Mouse (Mus musculus): Measurements from ENCODE around the gene Trf. TPM values are rescaled to one million over a fixed set of nuclear protein-coding genes. Genes with fewer than 3 reads are reported as not detected.
A peak's percentile ranks its signal among the peaks of the same experiment; 100 is the strongest.

Gene Trf
- polyA plus RNA-seq, 2 experiments, result 2,444 to 4,971 TPM

DNA sequence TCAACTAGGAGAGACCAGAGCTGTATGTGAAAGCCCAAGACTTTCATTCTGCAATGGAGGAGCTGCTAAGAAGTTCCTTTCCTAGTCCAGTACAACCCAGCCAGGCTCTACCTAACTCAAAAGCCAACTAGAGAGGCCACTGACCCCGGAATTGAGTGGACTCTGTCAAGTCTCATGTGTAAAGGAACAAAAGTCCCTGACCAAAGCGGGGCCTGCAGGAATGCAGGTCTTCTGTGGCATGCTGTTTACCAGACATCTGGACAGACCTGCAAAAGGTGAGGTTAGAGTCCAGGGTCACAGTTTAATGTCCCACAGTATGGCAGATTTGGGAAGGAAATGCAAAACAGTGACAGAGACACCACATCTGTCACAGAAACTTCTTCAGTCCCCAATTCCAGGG is 11.0 kb upstream of the Trf start:
- H3K4me3 ChIP-seq (ENCODE audit: insufficient read depth in 1 of 2, low read depth in 2 of 2, low read length in 2 of 2), result no peak overlapping the region
- no peak overlapping the region for H3K27ac ChIP-seq
- no peak for DNase-seq (ENCODE audit: low read depth in 3 of 3, low spot score in 3 of 3)
- WGBS (ENCODE audit: insufficient replicate concordance), result 45% methylated on average over 2 of the region's 2 CpGs
- peaks cover 0 to 16% of the 10 kb centered on the region in 2 experiments; a peak in 2 of 4 replicates for H3K4me1 ChIP-seq (replicated peaks; ENCODE audit: control insufficient read depth in 2 of 2, insufficient read depth in 2 of 2, low read length in 1 of 2)
- H3K27me3 ChIP-seq (ENCODE audit: control insufficient read depth, insufficient read depth, low read length), result no peaks in the 10 kb centered on the region
- H3K9ac ChIP-seq (replicated peaks), result no peak overlapping the region
- ATAC-seq (ENCODE audit: insufficient read depth), result peak; percentile 34; the same call in 1 of the 2 replicates
- H3K9me3 ChIP-seq (ENCODE audit: control insufficient read depth, low read length), result no peaks in the 10 kb centered on the region
- no peaks in the 10 kb centered on the region for H3K36me3 ChIP-seq (replicated peaks; ENCODE audit: control insufficient read depth, insufficient read depth, low read depth)
- H3K4me2 ChIP-seq (ENCODE audit: low read depth), result no peak overlapping the region
- no peak for TF ChIP-seq CTCF (IDR thresholded peaks at IDR 0.05; ENCODE audit: low read depth)
- TF ChIP-seq EP300 (IDR thresholded peaks at IDR 0.05; ENCODE audit: low read depth), result no peak

GRCm38 (mm10) chr9:103239471-103239870 is 9.2 kb upstream of the Trf start:
- Histone ChIP-seq H3K9me3 (ENCODE audit: control insufficient read depth, low read length) (no peaks in the 10 kb centered on the region), H3K9ac (replicated peaks) (no peak overlapping the region), H3K4me1 (replicated peaks; ENCODE audit: control insufficient read depth in 2 of 2, insufficient read depth in 2 of 2, low read length in 1 of 2) (peaks cover 0 to 18% of the 10 kb centered on the region in 2 experiments; a peak in 2 of 4 replicates), H3K27ac (no peak overlapping the region), H3K27me3 (ENCODE audit: control insufficient read depth, insufficient read depth, low read length) (no peaks in the 10 kb centered on the region), H3K4me2 (ENCODE audit: low read depth) (no peak overlapping the region), H3K36me3 (replicated peaks; ENCODE audit: control insufficient read depth, insufficient read depth, low read depth) (no peaks in the 10 kb centered on the region), H3K4me3 (ENCODE audit: insufficient read depth in 1 of 2, low read depth in 2 of 2, low read length in 2 of 2) (no peak overlapping the region)
- 72% methylated on average over 6 of the region's 6 CpGs for WGBS (ENCODE audit: insufficient replicate concordance)
- TF ChIP-seq EP300 (IDR thresholded peaks at IDR 0.05; ENCODE audit: low read depth), result no peak
- TF ChIP-seq CTCF (IDR thresholded peaks at IDR 0.05; ENCODE audit: low read depth), result no peak
- DNase-seq (ENCODE audit: low read depth in 3 of 3, low spot score in 3 of 3), result no peak
- ATAC-seq (ENCODE audit: insufficient read depth), result no peak

DNA sequence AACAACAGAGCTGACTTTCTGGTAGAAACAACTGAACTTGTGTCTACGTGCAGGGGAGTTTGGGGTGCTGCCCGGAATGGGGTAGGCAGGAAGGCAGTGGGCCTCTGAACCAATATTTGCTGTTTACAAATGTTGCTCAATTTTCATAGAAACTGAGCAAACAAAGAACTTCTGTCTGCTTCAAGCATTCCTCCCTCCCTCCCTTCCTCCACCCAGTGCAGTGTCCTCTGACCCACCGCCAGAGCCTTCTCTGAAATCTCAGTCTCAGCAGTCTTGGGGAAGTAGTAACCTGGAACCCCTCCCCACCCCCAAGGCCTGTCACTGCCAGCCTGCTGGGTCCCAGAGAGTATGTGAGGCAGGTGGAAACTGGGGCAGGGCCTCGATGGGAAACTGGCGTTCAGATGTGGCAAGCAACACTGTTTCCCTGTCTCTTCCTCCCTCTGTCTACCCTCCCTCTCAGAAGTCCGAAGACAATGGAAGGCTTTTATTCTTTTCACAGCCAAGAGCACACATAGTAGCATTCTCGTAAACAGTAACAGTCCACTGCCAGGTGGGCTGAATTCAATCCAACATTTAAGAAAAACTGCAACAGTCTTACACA is 4.4 kb upstream of the Trf start:
- Histone ChIP-seq H3K4me2 (ENCODE audit: low read depth) (no peak overlapping the region), H3K4me1 (replicated peaks; ENCODE audit: control insufficient read depth in 2 of 2, insufficient read depth in 2 of 2, low read length in 1 of 2) (peaks cover 0 to 28% of the 10 kb centered on the region in 2 experiments; a peak in 2 of 4 replicates), H3K27me3 (ENCODE audit: control insufficient read depth, insufficient read depth, low read length) (no peaks in the 10 kb centered on the region), H3K4me3 (ENCODE audit: insufficient read depth in 1 of 2, low read depth in 2 of 2, low read length in 2 of 2) (no peak overlapping the region), H3K36me3 (replicated peaks; ENCODE audit: control insufficient read depth, insufficient read depth, low read depth) (no peaks in the 10 kb centered on the region), H3K27ac (peak overlapping the region; percentile 47), H3K9ac (replicated peaks) (no peak overlapping the region), H3K9me3 (ENCODE audit: control insufficient read depth, low read length) (no peaks in the 10 kb centered on the region)
- WGBS (ENCODE audit: insufficient replicate concordance), result 50% methylated on average over 7 of the region's 7 CpGs
- ATAC-seq (ENCODE audit: insufficient read depth) (peak; percentile 48; the same call in 1 of the 2 replicates), DNase-seq (ENCODE audit: low read depth in 3 of 3, low spot score in 3 of 3) (no peak)
- no peak for TF ChIP-seq EP300 (IDR thresholded peaks at IDR 0.05; ENCODE audit: low read depth)
- TF ChIP-seq CTCF (IDR thresholded peaks at IDR 0.05; ENCODE audit: low read depth), result no peak

DNA sequence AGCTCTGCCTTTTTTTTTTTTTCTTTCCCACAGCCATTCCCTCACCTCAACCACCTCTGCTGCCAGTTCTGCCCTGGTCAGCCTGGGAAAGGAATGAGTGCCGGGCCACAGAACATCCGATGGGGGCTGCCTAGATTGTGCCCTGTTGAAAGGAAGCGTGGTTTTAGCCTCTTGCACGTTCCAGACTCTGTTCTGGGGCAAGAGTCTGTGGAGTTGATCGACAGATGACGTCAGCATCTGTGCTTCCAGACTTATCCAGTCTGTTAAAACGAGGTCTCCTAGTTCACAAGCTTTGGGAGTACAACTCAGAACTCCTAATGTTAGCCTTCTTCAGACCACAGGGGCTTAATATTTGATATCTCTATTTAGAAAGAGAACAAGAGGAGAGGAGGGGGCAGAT is 3.8 kb upstream of the Trf start:
- no peaks in the 10 kb centered on the region for H3K36me3 ChIP-seq (replicated peaks; ENCODE audit: control insufficient read depth, insufficient read depth, low read depth)
- H3K27ac ChIP-seq, result peak overlapping the region; percentile 47
- no peak overlapping the region for H3K4me3 ChIP-seq (ENCODE audit: insufficient read depth in 1 of 2, low read depth in 2 of 2, low read length in 2 of 2)
- peaks cover 0 to 28% of the 10 kb centered on the region in 2 experiments; a peak in 2 of 4 replicates for H3K4me1 ChIP-seq (replicated peaks; ENCODE audit: control insufficient read depth in 2 of 2, insufficient read depth in 2 of 2, low read length in 1 of 2)
- H3K4me2 ChIP-seq (ENCODE audit: low read depth), result no peak overlapping the region
- H3K9ac ChIP-seq (replicated peaks), result no peak overlapping the region
- no peaks in the 10 kb centered on the region for H3K27me3 ChIP-seq (ENCODE audit: control insufficient read depth, insufficient read depth, low read length)
- ATAC-seq (ENCODE audit: insufficient read depth) (no peak), DNase-seq (ENCODE audit: low read depth in 3 of 3, low spot score in 3 of 3) (no peak)
- no peaks in the 10 kb centered on the region for H3K9me3 ChIP-seq (ENCODE audit: control insufficient read depth, low read length)
- 22% methylated on average over 7 of the region's 7 CpGs for WGBS (ENCODE audit: insufficient replicate concordance)
- no peak for TF ChIP-seq CTCF (IDR thresholded peaks at IDR 0.05; ENCODE audit: low read depth)

GRCm38 (mm10) chr9:103233006-103233395 is 2.8 kb upstream of the Trf start:
- 25% methylated on average over 7 of the region's 7 CpGs for WGBS (ENCODE audit: insufficient replicate concordance)
- Histone ChIP-seq H3K9me3 (ENCODE audit: control insufficient read depth, low read length) (no peaks in the 10 kb centered on the region), H3K4me3 (ENCODE audit: insufficient read depth in 1 of 2, low read depth in 2 of 2, low read length in 2 of 2) (no peak overlapping the region), H3K4me1 (replicated peaks; ENCODE audit: control insufficient read depth in 2 of 2, insufficient read depth in 2 of 2, low read length in 1 of 2) (peaks cover 0 to 28% of the 10 kb centered on the region in 2 experiments; a peak in 2 of 4 replicates), H3K27ac (no peak overlapping the region), H3K36me3 (replicated peaks; ENCODE audit: control insufficient read depth, insufficient read depth, low read depth) (no peaks in the 10 kb centered on the region), H3K27me3 (ENCODE audit: control insufficient read depth, insufficient read depth, low read length) (no peaks in the 10 kb centered on the region), H3K9ac (replicated peaks) (no peak overlapping the region), H3K4me2 (ENCODE audit: low read depth) (no peak overlapping the region)
- no peak for DNase-seq (ENCODE audit: low read depth in 3 of 3, low spot score in 3 of 3)
- no peak for ATAC-seq (ENCODE audit: insufficient read depth)
- no peak for TF ChIP-seq CTCF (IDR thresholded peaks at IDR 0.05; ENCODE audit: low read depth)
- no peak for TF ChIP-seq EP300 (IDR thresholded peaks at IDR 0.05; ENCODE audit: low read depth)
